Mouse (Mus musculus) cerebellum, postnatal 25 days (tissue): Measurements from ENCODE around the gene Golga2.

ENCODE experiments used
- DNase-seq, 2 experiments: peaks; one replicate each; pipeline ENCODE4 v3.0.0; 2021; ENCODE audit warnings: mixed read lengths in 2 of 2

Golga2 gene

DNA sequence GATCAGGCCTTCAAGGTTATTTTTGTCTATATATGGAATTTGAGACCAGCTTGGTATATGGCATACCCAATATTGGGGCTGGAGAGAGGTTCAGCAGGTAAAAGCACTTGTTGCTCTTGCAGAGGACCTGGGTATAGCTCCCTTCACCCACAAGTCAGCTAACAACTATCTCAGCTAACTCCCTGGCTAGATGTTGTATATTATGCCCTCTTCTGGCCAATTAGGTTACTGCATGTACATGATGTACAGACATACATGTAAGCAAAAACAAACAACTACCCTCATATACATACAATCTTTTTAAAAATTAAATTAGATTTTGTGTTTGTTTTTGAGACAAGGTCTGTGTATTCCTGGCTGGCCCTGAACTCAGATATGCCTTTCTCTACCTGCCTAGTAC lies 2.4 kb downstream of the Golga2 start:
- DNase-seq: no peak

DNA sequence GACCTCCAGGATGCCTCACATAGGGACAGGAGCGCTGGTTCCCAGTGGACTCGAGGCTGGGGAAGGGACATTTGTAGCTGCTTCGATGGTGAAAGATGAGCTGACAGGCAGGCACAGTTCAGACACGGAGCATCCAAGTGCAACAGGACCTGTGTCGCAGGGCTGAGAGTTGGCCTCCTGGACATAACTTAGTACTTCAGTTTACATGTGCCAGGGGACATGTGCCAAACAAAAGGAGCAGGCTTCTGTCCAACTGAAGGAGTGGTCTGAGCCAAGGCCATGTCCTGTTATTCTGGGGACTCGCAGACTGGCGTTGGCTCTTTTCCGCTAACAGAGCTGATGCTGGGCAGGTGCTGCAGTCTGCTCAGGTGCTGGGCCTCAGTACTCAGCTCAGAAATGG lies 7.2 kb downstream of the Golga2 start:
- peak; percentile 75 for DNase-seq

DNA sequence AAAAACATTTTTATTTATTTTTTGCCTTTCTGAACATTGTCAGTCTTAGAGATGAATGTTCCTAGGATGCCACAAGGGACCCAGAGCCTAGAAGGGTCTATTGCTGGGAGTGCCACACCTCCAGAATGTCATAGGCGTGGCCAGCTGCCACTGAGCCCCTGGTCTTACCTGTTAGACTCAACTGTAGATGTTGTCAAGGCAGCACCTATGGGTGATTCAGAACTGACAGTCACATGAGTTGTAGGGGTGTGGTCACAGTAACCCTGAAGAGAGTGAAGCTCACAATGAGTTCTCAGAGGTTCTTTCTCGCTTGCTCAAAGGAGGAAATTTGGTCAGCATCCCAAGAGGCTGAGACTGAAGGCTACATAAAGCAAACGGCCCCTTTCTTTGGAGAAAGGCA lies 8.1 kb downstream of the Golga2 start:
- DNase-seq: no peak

DNA sequence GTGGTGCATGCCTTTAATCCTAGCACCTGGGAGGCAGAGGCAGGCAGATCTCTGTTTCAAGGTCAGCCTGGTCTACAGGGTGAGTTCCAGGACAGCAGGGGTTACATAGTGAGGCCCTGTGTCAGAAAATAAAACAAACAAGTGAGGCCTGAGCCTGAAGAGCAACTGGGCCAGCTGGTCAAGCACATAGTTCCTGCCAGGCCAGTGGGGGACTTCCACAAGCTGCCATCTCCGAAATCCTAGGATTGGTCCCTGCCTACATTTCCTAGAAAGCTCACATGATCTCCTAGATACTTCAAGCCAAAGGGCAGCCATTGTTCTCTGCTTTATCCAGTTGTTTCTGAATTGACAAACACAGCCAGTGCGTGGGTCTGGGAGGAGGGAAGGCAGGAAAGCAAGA lies 8.7 kb downstream of the Golga2 start:
- DNase-seq: peak; percentile 30 to 53

DNA sequence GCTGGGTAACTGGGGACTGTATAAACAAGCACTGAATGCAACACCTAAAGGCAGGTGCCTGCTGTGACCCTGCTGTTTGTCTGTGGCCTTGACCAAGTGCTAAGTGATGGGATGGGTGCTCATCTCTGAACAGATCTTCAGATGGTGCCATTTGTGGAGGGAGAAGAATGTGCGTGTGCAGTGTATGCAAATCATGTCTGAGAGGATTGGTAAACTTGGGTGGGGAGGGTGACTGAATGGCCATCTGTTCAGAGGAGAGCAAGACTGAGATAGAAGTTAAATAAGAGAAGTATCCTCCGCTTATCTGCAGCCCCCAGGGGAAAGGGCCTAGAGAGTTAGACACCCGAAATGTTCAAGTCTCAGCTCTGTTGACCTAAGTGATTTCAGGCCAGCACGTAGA lies 12.3 kb downstream of the Golga2 start:
- DNase-seq: no peak

DNA sequence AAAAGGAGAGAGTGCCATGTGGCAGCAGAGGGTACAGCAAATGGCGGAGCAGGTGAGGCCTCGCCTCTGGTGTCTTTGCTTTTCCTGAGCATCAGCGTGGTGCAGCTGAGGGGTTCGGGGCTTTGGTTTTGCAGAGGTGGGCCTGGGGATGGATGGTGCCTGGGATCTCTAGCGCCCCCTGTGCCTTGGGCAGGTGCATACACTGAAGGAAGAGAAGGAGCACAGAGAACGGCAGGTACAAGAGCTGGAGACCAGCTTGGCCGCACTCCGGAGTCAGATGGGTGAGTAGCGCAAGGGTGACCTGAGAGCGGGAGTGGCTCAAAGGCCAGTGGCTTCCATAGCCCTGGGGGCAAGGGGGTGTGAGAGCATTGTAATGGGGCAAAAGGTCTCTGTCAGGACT lies 15.8 kb downstream of the Golga2 start:
- DNase-seq: peak in 1 of 2 experiments; percentile 38

DNA sequence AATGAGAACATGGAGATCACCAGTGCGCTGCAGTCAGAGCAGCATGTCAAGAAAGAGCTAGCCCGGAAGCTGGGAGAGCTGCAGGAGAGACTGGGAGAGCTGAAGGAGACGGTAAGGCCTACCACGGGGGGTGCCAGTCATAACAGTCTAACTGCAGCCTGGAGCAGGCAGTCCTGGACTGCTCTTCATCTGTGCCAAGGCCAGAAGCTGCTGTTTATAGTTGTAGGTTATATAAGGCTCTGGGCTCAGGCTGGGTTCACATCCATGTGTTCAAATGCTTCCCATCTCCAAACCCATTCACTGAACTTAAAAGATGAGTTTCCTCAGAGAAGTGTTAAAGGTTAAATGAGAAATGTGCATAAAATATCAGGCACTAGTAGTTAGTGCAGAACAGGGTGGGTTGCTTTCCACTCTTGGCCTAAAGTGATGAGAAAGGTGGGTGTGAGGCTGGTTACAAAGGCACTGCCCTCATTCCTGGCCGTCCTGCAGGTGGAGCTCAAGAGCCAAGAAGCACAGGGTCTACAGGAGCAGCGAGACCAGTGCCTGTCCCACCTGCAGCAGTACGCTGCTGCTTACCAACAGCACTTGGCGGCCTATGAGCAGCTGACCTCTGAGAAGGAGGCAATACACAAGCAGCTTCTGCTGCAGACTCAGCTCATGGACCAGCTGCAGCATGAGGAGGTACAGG lies 17.1 kb downstream of the Golga2 start:
- peak; percentile 86 to 90 for DNase-seq

DNA sequence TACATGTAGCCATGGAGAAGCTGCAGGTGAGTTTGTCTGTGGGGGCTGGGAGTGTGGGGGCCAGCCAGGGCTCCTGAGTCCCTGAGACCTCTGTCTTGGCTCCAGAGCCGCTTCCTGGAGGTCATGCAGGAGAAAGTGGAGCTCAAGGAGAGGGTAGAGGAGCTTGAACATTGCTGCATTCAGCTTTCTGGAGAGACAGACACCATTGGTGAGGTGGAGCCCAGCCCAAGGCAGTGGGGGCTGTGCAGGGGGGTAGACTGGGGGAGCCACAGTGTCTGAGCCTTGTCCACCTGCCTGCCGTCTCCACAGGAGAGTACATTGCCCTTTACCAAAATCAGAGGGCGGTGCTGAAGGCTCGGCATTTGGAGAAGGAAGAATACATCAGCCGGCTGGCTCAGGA lies 18.5 kb downstream of the Golga2 start:
- DNase-seq: peak; percentile 32 to 40

DNA sequence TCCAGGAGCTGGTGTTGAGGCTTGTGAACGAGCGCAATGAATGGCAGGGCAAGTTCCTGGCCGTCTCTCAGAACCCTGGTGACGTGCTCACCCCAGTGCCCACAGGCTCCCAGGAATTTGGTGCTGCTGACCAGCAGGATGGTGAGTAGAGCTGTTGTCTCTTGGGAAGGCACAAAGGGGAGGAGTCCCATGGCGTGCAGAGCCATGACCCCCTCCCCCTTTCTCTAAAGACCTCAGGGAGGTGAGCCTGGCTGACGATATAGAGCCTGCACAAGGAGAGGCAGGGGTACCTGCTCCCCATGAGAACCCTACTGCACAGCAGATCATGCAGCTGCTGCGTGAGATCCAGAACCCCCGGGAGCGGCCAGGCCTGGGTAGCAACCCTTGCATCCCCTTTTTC lies 19.0 kb downstream of the Golga2 start:
- peak; percentile 42 for DNase-seq

DNA sequence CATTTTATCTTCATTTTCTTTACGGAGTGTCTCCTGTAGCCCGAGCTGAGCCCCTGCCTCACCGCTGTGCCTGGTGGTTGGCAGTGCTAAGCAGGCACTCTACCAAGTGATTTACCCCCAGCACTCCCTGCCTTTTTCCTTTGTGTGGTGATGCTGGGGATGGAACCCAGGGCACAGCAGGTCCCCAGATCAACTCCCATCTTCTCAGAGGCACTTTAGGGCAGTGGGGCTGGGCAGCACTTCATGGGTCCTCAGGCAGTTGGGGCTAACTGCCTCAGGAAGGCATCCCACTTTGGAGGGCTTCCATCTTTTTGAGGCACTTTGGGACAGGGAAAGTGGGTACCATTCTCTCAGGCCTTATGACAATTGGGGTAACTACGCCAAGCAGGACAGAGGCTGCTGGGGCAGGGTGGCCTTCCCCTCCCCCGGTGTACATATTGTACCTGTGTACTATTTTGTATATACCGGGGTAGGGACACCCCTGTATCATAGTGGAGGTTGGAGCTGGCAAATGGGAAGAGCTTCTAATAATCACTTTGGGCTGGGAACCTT lies 20.1 kb downstream of the Golga2 start:
- peak; percentile 39 to 45 for DNase-seq

DNA sequence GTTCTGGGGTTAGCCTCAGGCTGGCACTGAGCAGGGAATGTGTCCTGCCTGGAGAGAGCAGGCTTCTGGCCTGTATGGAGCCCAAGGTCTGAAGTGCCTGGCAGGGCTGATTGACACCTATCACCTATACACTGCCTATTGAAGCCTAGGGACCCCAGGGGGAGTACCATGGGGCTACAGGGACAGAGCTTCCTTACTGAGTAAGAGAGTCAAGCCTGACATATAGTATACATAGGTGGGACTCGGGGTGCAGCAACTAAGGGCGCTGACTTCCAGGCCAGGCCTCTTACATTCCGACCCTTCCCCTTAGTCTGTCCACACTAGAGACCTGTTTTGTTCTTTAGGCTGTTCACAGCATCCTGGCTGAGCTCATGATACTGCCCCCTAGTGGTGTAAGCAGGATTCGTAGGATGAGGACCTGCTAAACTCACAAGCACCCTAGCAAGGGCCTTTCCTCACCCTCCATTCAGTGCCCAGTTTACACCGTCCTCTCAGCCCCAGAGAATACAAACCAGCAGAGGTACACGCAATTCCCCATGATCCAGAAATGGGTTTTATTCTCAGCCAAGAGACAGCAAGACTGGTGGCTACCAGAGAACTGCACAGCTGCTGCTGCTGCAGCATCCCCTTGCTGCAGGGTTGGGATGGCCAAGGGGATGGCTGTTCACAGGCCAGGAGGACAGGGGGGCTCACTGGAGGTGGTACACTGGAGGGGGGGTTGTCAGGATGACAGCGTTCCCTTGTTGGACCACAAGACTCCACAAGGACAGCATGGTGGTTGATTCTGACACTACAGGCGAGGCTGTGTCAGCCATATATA lies 21.0 kb downstream of the Golga2 start:
- DNase-seq: peak; percentile 78 to 85

DNA sequence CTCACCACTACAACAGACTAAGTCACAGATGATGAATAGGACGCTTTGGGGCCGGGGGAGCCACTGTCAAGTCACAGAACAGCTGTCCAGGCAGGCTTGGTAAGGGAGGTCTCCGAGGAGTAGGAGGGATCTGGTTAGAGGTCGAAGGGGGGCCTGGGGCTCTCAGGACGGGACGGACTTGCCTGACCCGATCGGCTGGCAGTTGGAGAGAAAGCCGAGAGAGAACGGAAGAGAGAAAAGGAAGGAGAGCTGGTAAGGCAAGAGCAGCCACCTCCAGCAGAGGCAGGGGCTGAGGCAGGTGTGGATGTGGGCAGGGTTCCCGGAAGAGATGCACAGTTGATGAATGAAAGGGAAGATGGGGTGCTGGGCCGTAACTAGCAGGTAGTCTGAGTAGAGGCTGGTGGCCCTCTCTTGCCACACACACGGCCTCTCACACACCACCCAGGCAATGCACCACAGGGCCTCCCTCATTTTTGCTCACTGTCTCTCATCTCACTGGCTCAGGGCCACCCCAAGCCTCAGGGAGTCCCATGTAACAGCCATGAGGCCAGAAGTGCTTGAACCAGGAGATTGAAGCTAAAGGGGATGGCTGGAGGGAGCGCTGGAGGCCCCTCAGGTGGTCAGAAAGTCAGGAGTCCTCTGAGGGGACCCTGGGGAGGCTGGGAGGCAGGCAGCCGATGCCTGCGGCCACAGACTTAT lies 21.8 kb downstream of the Golga2 start:
- DNase-seq: peak; percentile 57 to 72

DNA sequence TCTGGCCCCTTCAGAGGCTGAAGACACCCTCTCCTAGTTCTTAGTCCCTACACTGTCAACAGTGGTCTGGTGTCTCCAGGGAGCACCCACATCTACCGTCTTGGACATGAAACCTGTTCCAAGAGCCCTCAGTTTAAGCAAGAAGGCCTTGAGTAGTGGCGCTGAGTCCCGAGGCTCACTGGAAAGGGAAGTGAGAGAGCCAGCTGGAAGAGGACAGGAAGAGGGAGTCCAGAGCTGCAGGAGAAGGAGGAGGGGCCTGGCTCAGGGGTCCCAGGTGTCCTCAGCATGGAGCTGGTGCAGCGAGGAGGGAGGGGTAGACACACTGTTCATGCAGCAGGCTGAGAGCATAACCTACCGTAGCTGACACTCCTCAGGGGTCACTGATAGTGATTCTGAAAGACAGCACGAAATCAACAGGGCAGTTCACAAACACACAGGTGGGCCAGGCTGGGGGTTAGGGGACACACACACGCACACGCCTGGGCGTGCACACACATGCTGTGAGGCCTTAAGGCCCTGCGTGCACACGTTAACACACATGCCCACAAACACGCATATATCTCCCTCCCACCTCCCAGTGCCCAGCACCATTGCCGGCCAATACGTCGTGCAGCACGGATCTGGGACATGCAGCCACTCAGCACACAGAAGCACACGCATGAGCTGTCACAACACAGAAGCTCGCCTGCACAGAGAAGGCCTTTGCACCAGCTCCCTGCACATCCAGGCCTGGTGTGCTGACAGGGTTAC lies 23.1 kb downstream of the Golga2 start:
- DNase-seq: peak; percentile 30 to 36

DNA sequence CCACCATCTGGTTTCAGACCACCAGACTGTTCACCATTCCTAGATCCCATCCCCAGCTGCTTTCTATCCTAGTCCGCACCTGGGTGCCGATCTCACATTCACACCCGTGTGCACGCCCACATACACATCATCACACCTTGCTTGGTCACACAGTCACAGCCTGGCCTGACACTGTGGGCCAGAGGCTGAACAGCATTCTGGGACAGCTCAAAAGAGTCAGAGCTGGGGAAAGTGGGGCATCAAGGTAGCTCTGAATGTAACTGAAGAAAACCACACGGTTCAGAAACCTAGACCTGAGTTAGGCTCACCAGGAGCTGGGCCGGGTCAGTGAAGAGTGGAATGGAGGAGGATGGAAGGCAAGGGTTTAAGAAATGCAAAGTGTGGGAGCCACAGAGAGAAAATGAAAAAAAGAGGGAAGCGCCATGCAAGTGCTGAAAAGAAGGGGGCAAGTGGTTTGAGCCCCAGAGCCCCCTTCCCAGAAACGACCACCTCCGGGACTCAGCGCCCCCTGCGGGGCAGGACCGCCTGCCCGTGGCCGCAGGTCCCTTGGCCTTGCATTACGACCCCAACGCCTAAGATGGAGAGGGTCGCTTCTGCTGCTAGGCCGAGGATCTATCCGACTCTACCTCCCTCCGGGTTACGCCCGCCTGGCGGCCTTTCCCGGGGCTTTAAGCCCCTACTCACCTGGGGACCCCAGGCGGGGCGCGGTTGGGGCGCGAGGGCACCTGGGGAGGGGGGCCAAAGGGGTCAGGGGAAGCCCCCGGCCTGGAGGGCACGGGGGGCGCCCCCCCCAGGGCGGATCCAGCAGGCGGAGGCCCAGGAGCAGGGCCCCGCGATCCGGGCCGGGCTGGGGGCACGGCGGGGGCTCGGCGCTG lies 24.5 kb downstream of the Golga2 start:
- DNase-seq: peak; percentile 25 to 45

DNA sequence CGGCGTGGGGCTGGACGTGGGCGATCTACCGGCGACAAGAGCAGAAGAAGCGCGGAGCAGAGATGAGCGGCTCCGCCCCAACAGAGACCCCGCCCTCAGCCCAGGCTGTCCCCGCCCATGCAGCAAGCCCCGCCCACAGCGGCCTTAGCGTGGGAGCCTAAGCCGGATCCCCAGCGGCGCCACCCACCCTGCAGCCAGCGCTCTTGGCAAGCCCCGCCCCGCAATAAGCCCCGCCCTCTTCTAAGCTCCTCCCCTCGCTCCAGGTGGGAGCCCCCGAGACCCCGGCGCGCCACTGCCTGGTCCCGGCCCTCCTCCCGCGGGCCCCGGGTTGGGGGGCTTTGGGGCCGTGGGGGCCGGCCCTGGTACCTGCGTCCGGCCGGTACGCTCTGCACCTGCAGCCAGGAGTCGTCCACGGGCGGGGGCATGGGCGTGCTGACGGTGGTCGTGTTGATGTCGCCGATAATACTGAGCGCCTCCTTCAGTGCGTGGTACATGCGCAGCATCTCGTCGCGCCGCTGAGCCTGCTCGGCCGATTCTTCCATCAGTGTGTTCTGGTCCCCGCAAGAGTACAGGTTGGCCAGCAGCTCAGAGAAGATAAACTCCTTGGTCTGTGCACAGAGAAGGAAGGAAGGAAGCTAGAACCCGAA lies 25.3 kb downstream of the Golga2 start:
- DNase-seq: peak; percentile 58 to 79

DNA sequence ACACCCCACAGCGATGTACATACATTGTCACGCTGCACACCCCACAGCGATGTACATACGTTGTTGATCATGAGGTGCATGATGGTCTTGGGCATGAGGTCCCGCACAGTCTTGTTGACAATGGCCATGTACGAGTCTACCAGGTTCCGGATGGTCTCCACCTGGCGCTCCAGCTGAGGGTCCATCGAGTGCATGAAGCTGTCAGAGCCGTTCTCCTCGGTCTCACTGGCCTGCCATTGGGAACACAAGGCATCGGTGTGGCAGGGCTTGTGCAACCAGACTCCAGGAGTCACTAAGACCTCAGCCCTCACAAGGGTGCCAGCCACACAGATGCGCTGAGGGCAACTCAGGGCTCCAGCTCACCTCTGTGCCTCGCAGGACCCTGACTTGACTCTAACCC lies 27.6 kb downstream of the Golga2 start:
- DNase-seq: peak; percentile 20 to 23

DNA sequence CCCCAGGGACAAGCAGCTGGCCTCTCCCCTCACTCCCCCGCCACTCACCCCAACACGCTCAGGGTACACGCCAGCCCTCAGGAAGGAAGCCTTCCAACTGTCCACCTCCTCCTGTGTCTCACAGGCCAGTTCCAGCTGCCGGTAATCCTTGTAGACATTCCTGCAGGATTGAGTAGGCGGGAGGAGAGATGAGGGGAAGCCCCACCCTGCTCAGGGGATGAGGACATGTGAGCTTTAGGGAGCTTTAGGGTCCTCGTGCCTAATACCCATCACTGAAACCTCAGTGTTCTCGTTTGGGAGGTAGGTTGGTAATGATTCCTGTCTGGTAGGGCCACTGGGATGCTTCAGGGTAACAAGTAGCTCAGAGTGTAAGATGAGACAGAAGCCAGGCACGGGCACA lies 28.6 kb downstream of the Golga2 start:
- peak in 1 of 2 experiments; percentile 19 for DNase-seq

DNA sequence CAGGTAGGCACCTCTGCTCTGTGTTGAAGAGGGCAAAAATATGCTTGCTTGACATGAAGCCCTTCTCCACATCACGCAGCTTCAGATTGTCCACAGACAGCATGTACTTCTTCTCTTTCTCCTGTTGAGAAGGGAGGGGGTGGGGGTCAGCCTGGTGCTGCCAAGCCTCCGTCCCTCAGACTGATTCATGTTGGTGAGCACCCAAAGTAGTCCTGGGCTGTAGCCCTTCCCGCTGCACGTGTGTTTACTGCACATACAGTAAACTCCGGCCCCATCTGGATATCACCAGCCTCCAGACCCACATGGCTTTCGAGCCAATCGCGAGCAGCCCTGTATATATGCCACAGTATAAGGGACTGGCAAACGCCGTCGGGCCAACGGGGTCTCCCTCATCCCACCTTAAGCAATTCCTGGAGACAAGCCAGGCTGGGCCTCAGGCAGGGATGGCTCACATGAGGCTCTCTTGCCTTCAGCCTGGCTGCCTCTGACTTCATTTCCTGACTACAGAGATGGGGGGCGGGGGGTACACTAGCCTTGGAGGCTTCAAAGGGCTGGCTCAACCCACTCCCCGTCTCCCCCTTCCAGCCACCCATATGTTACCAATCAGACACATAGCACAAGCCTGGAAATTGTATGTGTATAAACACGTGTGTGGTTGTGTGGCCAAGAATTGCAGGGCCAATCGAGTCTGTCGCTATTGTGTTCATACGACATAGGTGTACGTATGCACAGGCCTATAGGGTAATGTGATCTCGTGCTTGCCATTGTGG lies 29.9 kb downstream of the Golga2 start:
- peak in 1 of 2 experiments; percentile 40 for DNase-seq

DNA sequence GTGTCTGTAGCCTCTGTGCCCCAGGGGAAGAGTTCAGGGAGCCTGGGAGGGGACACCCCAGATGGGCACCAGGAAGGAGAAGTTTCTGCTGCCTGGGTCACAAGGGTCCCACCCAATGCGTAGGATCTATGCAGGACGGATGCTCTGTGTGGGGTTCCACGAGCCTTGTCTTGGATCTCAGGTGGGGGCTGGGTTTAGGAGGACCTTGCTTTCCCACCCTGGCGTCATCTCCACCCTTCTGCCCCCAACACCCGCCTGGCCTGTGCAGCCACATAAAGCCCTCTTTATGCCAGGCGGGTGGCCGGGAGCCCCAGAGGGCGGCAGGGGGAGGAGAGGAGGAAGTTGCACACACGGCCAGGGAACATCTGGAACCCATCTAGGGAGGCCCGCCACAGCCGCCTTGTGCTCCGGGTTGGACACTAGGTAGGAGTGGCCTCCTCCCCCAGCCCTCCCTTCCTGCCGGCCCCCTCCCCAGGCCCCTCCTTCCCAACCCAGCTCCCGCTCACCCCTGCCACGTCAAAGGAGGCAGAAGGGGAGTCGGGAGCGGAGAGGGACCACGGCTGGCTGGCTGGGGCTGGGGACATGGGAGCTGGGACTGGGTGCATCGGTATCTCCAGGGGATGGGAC lies 30.7 kb downstream of the Golga2 start:
- DNase-seq: peak in 1 of 2 experiments; percentile 31
